Mouse (Mus musculus): ENCODE measurements around the gene Ucp1. TPM values are rescaled to one million over a fixed set of nuclear protein-coding genes. Genes with fewer than 3 reads are reported as not detected.
A peak's percentile ranks its signal among the peaks of the same experiment; 100 is the strongest.

Gene Ucp1
- polyA plus RNA-seq, 1 experiment = 0.09 TPM

DNA sequence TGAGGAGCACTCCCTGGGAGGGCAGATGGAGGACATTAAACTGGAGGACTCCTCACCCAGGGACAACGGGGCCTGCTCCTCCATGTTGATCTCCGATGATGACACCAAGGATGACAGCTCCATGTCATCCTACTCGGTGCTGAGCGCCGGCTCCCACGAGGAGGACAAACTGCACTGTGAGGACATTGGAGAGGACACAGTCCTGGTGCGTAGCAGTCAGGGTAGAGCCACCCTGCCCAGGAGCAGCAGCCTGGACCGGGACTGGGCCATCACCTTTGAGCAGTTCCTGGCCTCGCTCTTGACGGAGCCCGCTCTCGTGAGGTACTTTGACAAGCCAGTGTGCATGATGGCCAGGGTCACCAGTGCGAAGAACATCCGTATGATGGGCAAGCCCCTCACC is 19.0 kb upstream of the Ucp1 start:
- H3K36me3 ChIP-seq (ENCODE audit: control insufficient read depth, insufficient read depth, low read length) = peaks cover 5% of the 10 kb centered on the region
- H3K27me3 ChIP-seq (ENCODE audit: control insufficient read depth, insufficient read depth, low read length) = no peaks in the 10 kb centered on the region
- WGBS = 95% methylated on average over 14 of the region's 14 CpGs
- H3K4me3 ChIP-seq (ENCODE audit: low read depth, low read length) = no peak overlapping the region
- no peak overlapping the region for H3K27ac ChIP-seq (ENCODE audit: insufficient read depth, low read depth, low read length)
- no peaks in the 10 kb centered on the region for H3K4me1 ChIP-seq (ENCODE audit: control insufficient read depth, insufficient read depth, insufficient read length, low read length)
- TF ChIP-seq POLR2A (IDR thresholded peaks at IDR 0.05; ENCODE audit: low read depth, low read length) (no peak), CTCF (IDR thresholded peaks at IDR 0.05; ENCODE audit: extremely low read depth, insufficient read length, insufficient replicate concordance, low read depth, low read length) (no peak)

DNA sequence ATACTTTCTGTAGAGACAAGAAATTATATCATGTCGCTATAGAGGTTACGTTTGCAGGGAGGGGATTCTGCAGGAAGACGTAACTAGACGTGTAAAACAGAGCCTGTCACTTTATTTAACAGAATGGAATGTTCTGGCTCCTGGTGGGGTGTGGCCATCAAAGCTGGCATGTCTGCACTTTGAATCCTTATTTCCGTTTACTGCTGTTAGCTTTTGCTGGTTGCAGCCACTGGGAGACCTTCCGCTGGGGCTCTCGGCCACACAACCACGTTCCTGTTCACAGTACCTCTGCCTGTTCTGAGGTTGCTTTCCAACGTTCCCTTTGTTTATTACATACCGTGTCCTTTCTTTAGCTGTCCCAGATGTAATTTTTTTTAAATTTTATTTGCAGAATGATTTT is 17.7 kb upstream of the Ucp1 start:
- H3K27ac ChIP-seq (ENCODE audit: insufficient read depth, low read depth, low read length) = no peak overlapping the region
- no peaks in the 10 kb centered on the region for H3K36me3 ChIP-seq (ENCODE audit: control insufficient read depth, insufficient read depth, low read length)
- TF ChIP-seq POLR2A (IDR thresholded peaks at IDR 0.05; ENCODE audit: low read depth, low read length) = no peak
- TF ChIP-seq CTCF (IDR thresholded peaks at IDR 0.05; ENCODE audit: extremely low read depth, insufficient read length, insufficient replicate concordance, low read depth, low read length) = no peak
- H3K4me3 ChIP-seq (ENCODE audit: low read depth, low read length) = no peak overlapping the region
- no peaks in the 10 kb centered on the region for H3K27me3 ChIP-seq (ENCODE audit: control insufficient read depth, insufficient read depth, low read length)
- 52% methylated on average over 10 of the region's 10 CpGs for WGBS
- no peaks in the 10 kb centered on the region for H3K4me1 ChIP-seq (ENCODE audit: control insufficient read depth, insufficient read depth, insufficient read length, low read length)

DNA sequence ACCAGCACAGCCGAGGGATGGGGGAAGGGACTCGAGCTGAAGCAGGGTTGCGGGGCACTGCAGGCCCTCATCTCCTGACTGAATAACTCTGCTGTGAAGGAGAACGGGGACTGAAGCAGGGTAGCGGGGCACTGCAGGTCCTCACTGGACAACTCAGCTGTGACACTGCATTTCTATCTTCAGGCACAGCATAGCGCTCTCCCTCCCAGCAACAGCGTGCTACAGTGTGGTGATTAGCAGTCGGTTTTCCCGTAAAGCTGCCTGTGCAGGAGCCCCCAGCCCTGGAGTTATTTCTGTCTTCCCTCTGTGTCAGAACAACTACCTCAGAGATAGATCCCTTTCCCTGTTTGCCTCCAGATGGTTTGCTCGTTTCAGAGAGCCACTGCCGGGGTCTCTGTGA is 15.7 kb upstream of the Ucp1 start:
- no peaks in the 10 kb centered on the region for H3K4me1 ChIP-seq (ENCODE audit: control insufficient read depth, insufficient read depth, insufficient read length, low read length)
- H3K27me3 ChIP-seq (ENCODE audit: control insufficient read depth, insufficient read depth, low read length) = no peaks in the 10 kb centered on the region
- WGBS = 72% methylated on average over 11 of the region's 11 CpGs
- H3K27ac ChIP-seq (ENCODE audit: insufficient read depth, low read depth, low read length) = no peak overlapping the region
- no peaks in the 10 kb centered on the region for H3K36me3 ChIP-seq (ENCODE audit: control insufficient read depth, insufficient read depth, low read length)
- H3K4me3 ChIP-seq (ENCODE audit: low read depth, low read length) = no peak overlapping the region
- TF ChIP-seq POLR2A (IDR thresholded peaks at IDR 0.05; ENCODE audit: low read depth, low read length) (no peak), CTCF (IDR thresholded peaks at IDR 0.05; ENCODE audit: extremely low read depth, insufficient read length, insufficient replicate concordance, low read depth, low read length) (no peak)

DNA sequence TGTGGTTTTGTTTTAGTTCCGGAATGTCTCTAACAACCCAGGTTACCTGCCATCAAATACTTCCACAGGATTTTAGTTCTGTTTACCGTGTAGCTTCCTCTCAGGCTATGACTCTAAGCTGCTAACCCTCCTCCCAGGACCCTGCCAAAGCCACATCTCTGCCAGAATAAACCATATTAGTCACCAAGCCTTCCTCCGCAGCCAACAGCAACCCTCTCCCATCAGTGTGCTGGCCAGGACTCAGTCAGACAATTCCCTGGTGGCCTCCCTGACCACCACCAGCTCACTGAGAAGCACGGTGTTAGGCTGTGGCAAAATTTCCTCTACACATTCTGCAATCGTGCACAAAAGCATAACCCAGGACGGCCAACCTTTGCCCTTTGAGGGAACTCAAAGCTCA is 11.7 kb upstream of the Ucp1 start:
- Histone ChIP-seq H3K4me3 (ENCODE audit: low read depth, low read length) (no peak overlapping the region), H3K36me3 (ENCODE audit: control insufficient read depth, insufficient read depth, low read length) (no peaks in the 10 kb centered on the region), H3K27me3 (ENCODE audit: control insufficient read depth, insufficient read depth, low read length) (no peaks in the 10 kb centered on the region), H3K27ac (ENCODE audit: insufficient read depth, low read depth, low read length) (no peak overlapping the region), H3K4me1 (ENCODE audit: control insufficient read depth, insufficient read depth, insufficient read length, low read length) (no peaks in the 10 kb centered on the region)
- TF ChIP-seq POLR2A (IDR thresholded peaks at IDR 0.05; ENCODE audit: low read depth, low read length) (no peak), CTCF (IDR thresholded peaks at IDR 0.05; ENCODE audit: extremely low read depth, insufficient read length, insufficient replicate concordance, low read depth, low read length) (no peak)
- WGBS = 82% methylated on average over 6 of the region's 6 CpGs

DNA sequence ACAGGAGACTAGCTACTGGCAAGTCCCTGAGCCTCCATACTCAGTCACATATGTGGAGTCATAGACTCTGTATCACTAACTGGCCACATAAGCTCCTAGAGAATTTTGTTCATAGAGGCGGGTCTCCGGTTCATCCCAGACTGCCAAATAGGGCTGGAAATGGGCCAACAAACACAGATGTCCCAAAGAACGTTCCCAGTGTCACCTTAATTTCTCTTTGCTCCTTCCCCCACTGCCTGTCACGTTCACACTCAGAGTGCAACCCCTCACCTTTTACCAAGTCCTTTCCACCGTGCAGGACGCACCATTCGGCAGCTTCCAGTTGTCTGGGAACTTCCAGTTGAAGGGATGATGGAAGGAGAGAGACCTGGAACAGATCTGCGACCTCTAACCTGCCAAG is 4.8 kb upstream of the Ucp1 start:
- 65% methylated on average over 8 of the region's 8 CpGs for WGBS
- TF ChIP-seq CTCF (IDR thresholded peaks at IDR 0.05; ENCODE audit: extremely low read depth, insufficient read length, insufficient replicate concordance, low read depth, low read length) (no peak), POLR2A (IDR thresholded peaks at IDR 0.05; ENCODE audit: low read depth, low read length) (no peak)
- H3K4me3 ChIP-seq (ENCODE audit: low read depth, low read length) = no peak overlapping the region

DNA sequence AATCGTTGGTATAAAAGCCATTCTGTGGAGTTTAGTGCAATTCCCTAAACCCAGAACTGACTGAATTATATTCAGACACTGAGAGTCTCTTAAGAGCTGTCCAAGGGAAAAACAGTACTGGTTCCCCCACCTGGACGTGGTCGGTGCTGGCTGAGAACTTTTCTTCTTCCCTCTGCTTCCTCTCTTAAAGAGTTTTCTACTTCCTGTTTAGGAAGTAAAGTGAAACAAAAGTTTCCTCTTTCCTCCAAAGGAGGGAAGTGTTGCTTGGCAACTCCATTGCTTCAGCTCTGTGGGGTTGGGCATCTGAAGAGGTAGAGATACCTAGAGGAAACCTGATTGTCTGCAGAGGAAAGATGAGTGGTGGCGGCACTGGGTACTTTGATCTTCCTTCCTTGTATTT is 7.2 kb downstream of the Ucp1 start:
- Histone ChIP-seq H3K27me3 (ENCODE audit: control insufficient read depth, insufficient read depth, low read length) (no peaks in the 10 kb centered on the region), H3K27ac (ENCODE audit: insufficient read depth, low read depth, low read length) (no peak overlapping the region), H3K4me1 (ENCODE audit: control insufficient read depth, insufficient read depth, insufficient read length, low read length) (no peaks in the 10 kb centered on the region), H3K4me3 (ENCODE audit: low read depth, low read length) (no peak overlapping the region), H3K36me3 (ENCODE audit: control insufficient read depth, insufficient read depth, low read length) (no peaks in the 10 kb centered on the region)
- TF ChIP-seq POLR2A (IDR thresholded peaks at IDR 0.05; ENCODE audit: low read depth, low read length) = no peak
- no peak for TF ChIP-seq CTCF (IDR thresholded peaks at IDR 0.05; ENCODE audit: extremely low read depth, insufficient read length, insufficient replicate concordance, low read depth, low read length)
- WGBS = 55% methylated on average over 4 of the region's 4 CpGs

More for the DNA sequence above, 4.8 kb upstream of the Ucp1 start:
- Histone ChIP-seq H3K27me3 (ENCODE audit: control insufficient read depth, insufficient read depth, low read length) (peaks cover 6% of the 10 kb centered on the region; the same call in 1 of the 2 replicates), H3K27ac (ENCODE audit: insufficient read depth, low read depth, low read length) (no peak overlapping the region), H3K4me1 (ENCODE audit: control insufficient read depth, insufficient read depth, insufficient read length, low read length) (no peaks in the 10 kb centered on the region), H3K36me3 (ENCODE audit: control insufficient read depth, insufficient read depth, low read length) (no peaks in the 10 kb centered on the region)

DNA sequence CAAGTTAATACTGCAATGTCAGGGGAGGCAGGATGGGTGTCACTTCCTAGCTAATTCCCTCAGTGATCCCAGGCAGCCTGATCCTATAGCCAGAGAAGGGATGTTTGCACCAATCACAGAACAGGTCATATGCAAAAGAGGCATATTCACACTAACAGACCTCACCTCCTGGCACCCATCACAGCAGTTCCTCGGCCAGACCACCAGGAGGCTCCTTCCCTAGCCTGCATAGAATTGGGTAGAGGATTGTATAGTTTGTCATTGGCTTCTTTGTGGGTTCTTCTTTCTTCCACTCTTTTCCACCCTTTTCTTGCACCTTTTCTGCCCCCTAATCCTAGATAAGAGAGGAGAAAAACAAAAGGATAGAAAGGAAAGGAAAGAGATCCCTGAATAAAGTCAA is 10.0 kb downstream of the Ucp1 start:
- WGBS = 69% methylated on average over 1 of the region's 1 CpGs
- Histone ChIP-seq H3K36me3 (ENCODE audit: control insufficient read depth, insufficient read depth, low read length) (no peaks in the 10 kb centered on the region), H3K27ac (ENCODE audit: insufficient read depth, low read depth, low read length) (no peak overlapping the region), H3K4me1 (ENCODE audit: control insufficient read depth, insufficient read depth, insufficient read length, low read length) (no peaks in the 10 kb centered on the region), H3K4me3 (ENCODE audit: low read depth, low read length) (no peak overlapping the region), H3K27me3 (ENCODE audit: control insufficient read depth, insufficient read depth, low read length) (no peaks in the 10 kb centered on the region)
- no peak for TF ChIP-seq POLR2A (IDR thresholded peaks at IDR 0.05; ENCODE audit: low read depth, low read length)
- TF ChIP-seq CTCF (IDR thresholded peaks at IDR 0.05; ENCODE audit: extremely low read depth, insufficient read length, insufficient replicate concordance, low read depth, low read length) = peak; percentile 43; the same call in 1 of the 2 replicates

DNA sequence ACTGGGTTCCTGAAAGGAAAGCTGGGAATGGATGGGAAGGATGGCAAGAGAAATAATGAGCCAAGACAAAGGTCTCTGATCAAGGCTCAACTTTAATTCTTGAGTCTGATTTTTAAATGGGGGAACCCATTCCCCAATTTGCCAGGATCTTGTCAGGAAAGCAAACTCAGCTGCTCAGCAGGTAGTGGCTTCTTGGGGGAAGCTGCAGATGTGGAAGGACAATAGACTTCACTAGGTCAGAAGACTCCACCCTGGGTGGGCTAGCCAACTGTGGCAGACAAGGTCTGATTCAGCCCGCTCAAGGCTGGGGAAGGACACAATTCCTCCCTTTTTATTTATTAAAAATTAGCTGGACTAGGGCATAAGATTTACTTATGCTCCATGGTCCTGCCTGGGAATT is 14.8 kb downstream of the Ucp1 start:
- 94% methylated on average over 1 of the region's 1 CpGs for WGBS
- Histone ChIP-seq H3K4me3 (ENCODE audit: low read depth, low read length) (no peak overlapping the region), H3K4me1 (ENCODE audit: control insufficient read depth, insufficient read depth, insufficient read length, low read length) (no peaks in the 10 kb centered on the region), H3K36me3 (ENCODE audit: control insufficient read depth, insufficient read depth, low read length) (no peaks in the 10 kb centered on the region), H3K27ac (ENCODE audit: insufficient read depth, low read depth, low read length) (no peak overlapping the region), H3K27me3 (ENCODE audit: control insufficient read depth, insufficient read depth, low read length) (no peaks in the 10 kb centered on the region)
- no peak for TF ChIP-seq POLR2A (IDR thresholded peaks at IDR 0.05; ENCODE audit: low read depth, low read length)
- TF ChIP-seq CTCF (IDR thresholded peaks at IDR 0.05; ENCODE audit: extremely low read depth, insufficient read length, insufficient replicate concordance, low read depth, low read length) = no peak

All from small intestine, adult 2 months (tissue).